Mouse (Mus musculus) kidney, adult 2 months (tissue): ENCODE results near the gene Unk.

Source experiments
- CTCF ChIP-seq: fragments of 200-500 bp; conservative IDR thresholded peaks from 2 replicates; pipeline ENCODE4 v1.5.1; 2011; ENCODE audit warnings: low read depth, mild to moderate bottlenecking, control low read depth, low read length, moderate library complexity, mixed read lengths; ENCODE audit not compliant: insufficient read depth, insufficient read length
- POLR2A ChIP-seq: fragments of 200-500 bp; IDR thresholded peaks from one replicate; pipeline ENCODE4 v1.6.1; 2011; ENCODE audit warnings: low read depth, low read length, control low read depth

DNA sequence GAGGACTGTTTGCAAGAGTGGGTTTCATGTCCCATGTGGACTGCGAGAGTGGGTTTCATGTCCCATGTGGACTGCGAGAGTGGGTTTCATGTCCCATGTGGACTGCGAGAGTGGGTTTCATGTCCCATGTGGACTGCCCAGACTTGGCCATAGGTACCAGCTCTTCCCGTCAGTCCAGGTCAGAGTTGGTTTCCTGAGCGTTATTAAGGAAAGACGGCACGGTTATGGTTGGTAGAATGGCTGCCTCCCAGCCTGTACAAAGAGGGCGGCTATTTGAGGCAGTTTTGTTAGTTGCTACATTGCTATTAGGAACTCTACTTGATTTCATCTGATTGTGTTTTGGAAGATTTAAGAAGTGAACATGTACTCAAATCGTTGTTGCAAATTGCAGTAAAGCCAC is 7.7 kb downstream of the Unk start:
- no peak for TF ChIP-seq POLR2A
- TF ChIP-seq CTCF = no peak
